Mouse (Mus musculus): ENCODE measurements around the gene Gm17304. TPM values are rescaled to one million over a fixed set of nuclear protein-coding genes. Genes with fewer than 3 reads are reported as not detected.

Gm17304 gene
- polyA plus RNA-seq, 1 experiment from 2014 or later = not detected

- Histone ChIP-seq H3K4me1 (replicated peaks) (0 out of 2 replicates have a peak, but pooled peaks cover 1% of the 10 kb centered on the region), H3K4me3 (no peak overlapping the region), H3K36me3 (peaks cover 43% of the 10 kb centered on the region), H3K9ac (no peak overlapping the region), H3K4me2 (no peak overlapping the region), H3K27me3 (no peaks in the 10 kb centered on the region), H3K9me3 (no peaks in the 10 kb centered on the region), H3K27ac (no peak overlapping the region)
- WGBS = 90% methylated on average over 13 of the region's 13 CpGs
- no peak for ATAC-seq (ENCODE audit: low FRiP score)
Measured at GRCm38 (mm10) chr5:106636423-106636946, 27.6 kb downstream of the Gm17304 start.

GRCm38 (mm10) chr5:106639627-106640026 is 30.7 kb downstream of the Gm17304 start:
- H3K9me3 ChIP-seq = no peaks in the 10 kb centered on the region
- no peak overlapping the region for H3K4me3 ChIP-seq
- H3K27me3 ChIP-seq = no peaks in the 10 kb centered on the region
- H3K4me1 ChIP-seq (replicated peaks) = no peaks in the 10 kb centered on the region
- H3K27ac ChIP-seq = no peak overlapping the region
- no peak overlapping the region for H3K9ac ChIP-seq
- H3K36me3 ChIP-seq = peaks cover 37% of the 10 kb centered on the region
- no peak overlapping the region for H3K4me2 ChIP-seq
- 95% methylated on average over 2 of the region's 2 CpGs for WGBS
- no peak for ATAC-seq (ENCODE audit: low FRiP score)

- 65% methylated on average over 5 of the region's 5 CpGs for WGBS
- Histone ChIP-seq H3K4me1 (replicated peaks) (no peaks in the 10 kb centered on the region), H3K27me3 (no peaks in the 10 kb centered on the region), H3K9ac (no peak overlapping the region), H3K4me2 (no peak overlapping the region), H3K36me3 (peaks cover 30% of the 10 kb centered on the region), H3K4me3 (no peak overlapping the region), H3K9me3 (no peaks in the 10 kb centered on the region), H3K27ac (no peak overlapping the region)
- ATAC-seq (ENCODE audit: low FRiP score) = no peak
Measured at GRCm38 (mm10) chr5:106640235-106640809, 31.4 kb downstream of the Gm17304 start.

- H3K4me2 ChIP-seq = no peak overlapping the region
- H3K9ac ChIP-seq = no peak overlapping the region
- no peak overlapping the region for H3K4me3 ChIP-seq
- no peaks in the 10 kb centered on the region for H3K27me3 ChIP-seq
- H3K4me1 ChIP-seq (replicated peaks) = peaks cover 3% of the 10 kb centered on the region; the same call in 1 of the 2 replicates
- H3K36me3 ChIP-seq = peaks cover 14% of the 10 kb centered on the region
- H3K9me3 ChIP-seq = no peaks in the 10 kb centered on the region
- H3K27ac ChIP-seq = no peak overlapping the region
- WGBS = 70% methylated on average over 3 of the region's 3 CpGs
- no peak for ATAC-seq (ENCODE audit: low FRiP score)
Measured at GRCm38 (mm10) chr5:106641876-106642275, 33.0 kb downstream of the Gm17304 start.

- Histone ChIP-seq H3K36me3 (no peaks in the 10 kb centered on the region), H3K27ac (no peak overlapping the region), H3K4me3 (no peak overlapping the region), H3K9me3 (no peaks in the 10 kb centered on the region), H3K27me3 (no peaks in the 10 kb centered on the region), H3K4me1 (replicated peaks) (peaks cover 3% of the 10 kb centered on the region; the same call in 1 of the 2 replicates), H3K9ac (no peak overlapping the region), H3K4me2 (no peak overlapping the region)
- 93% methylated on average over 4 of the region's 4 CpGs for WGBS
- ATAC-seq (ENCODE audit: low FRiP score) = no peak
Measured at GRCm38 (mm10) chr5:106643434-106643833, 34.5 kb downstream of the Gm17304 start.

- H3K4me2 ChIP-seq = no peak overlapping the region
- H3K9me3 ChIP-seq = no peaks in the 10 kb centered on the region
- ATAC-seq (ENCODE audit: low FRiP score) = no peak
- H3K4me1 ChIP-seq (replicated peaks) = peaks cover 3% of the 10 kb centered on the region; the same call in 1 of the 2 replicates
- no peaks in the 10 kb centered on the region for H3K27me3 ChIP-seq
- no peak overlapping the region for H3K4me3 ChIP-seq
- H3K36me3 ChIP-seq = no peaks in the 10 kb centered on the region
- no peak overlapping the region for H3K27ac ChIP-seq
- no peak overlapping the region for H3K9ac ChIP-seq
Measured at GRCm38 (mm10) chr5:106649441-106649840, 40.5 kb downstream of the Gm17304 start.

GRCm38 (mm10) chr5:106649995-106650394 is 41.1 kb downstream of the Gm17304 start:
- Histone ChIP-seq H3K9ac (no peak overlapping the region), H3K27me3 (no peaks in the 10 kb centered on the region), H3K36me3 (peaks cover 3% of the 10 kb centered on the region; the same call in 1 of the 2 replicates), H3K4me1 (replicated peaks) (peaks cover 3% of the 10 kb centered on the region; the same call in 1 of the 2 replicates), H3K9me3 (no peaks in the 10 kb centered on the region), H3K4me3 (no peak overlapping the region), H3K27ac (no peak overlapping the region), H3K4me2 (no peak overlapping the region)
- ATAC-seq (ENCODE audit: low FRiP score) = no peak

GRCm38 (mm10) chr5:106652220-106652753 is 43.4 kb downstream of the Gm17304 start:
- ATAC-seq (ENCODE audit: low FRiP score) = no peak
- Histone ChIP-seq H3K9ac (no peak overlapping the region), H3K27me3 (no peaks in the 10 kb centered on the region), H3K4me2 (no peak overlapping the region), H3K27ac (no peak overlapping the region), H3K36me3 (peaks cover 4% of the 10 kb centered on the region; the same call in 1 of the 2 replicates), H3K9me3 (no peaks in the 10 kb centered on the region), H3K4me3 (no peak overlapping the region), H3K4me1 (replicated peaks) (no peaks in the 10 kb centered on the region)
- WGBS = 94% methylated on average over 4 of the region's 4 CpGs

GRCm38 (mm10) chr5:106652790-106653328 is 44.0 kb downstream of the Gm17304 start:
- Histone ChIP-seq H3K4me1 (replicated peaks) (no peaks in the 10 kb centered on the region), H3K9me3 (no peaks in the 10 kb centered on the region), H3K4me3 (no peak overlapping the region), H3K4me2 (no peak overlapping the region), H3K27me3 (no peaks in the 10 kb centered on the region), H3K9ac (no peak overlapping the region), H3K27ac (no peak overlapping the region), H3K36me3 (peaks cover 4% of the 10 kb centered on the region; the same call in 1 of the 2 replicates)
- 82% methylated on average over 3 of the region's 3 CpGs for WGBS
- ATAC-seq (ENCODE audit: low FRiP score) = no peak

Other genes with a start within 250 kb of the Gm17304 start
- gene Barhl2, start 150.9 kb upstream of the Gm17304 start, polyA plus RNA-seq (2015; fragmentation: Nextera tagmentation; extraction: Ambion mirVana) = 1.6 and 1.9 TPM in 2 replicates
- gene Zfp644, start 88.2 kb downstream of the Gm17304 start, polyA plus RNA-seq (2015; fragmentation: Nextera tagmentation; extraction: Ambion mirVana) = 75.5 and 82.1 TPM in 2 replicates